ENCODE assay signal across 8 mouse cellular contexts in genomic region chr9:63058506-63059233, GRCm38 (mm10).
DNase-seq lines count a peak whose midpoint lies in the region; ATAC-seq lines count a peak whose summit lies in the region.

No protein-coding gene starts in this region.

- no peak overlapping the region for H3K9ac ChIP-seq in liver, embryonic 12.5 days
- H3K9ac ChIP-seq in intestine, embryonic 14.5 days (ENCODE audit: low read length) = peak overlapping the region; percentile 16; the same call in 1 of the 2 replicates

- ATAC-seq in liver, embryonic 12.5 days = no peak
- no peak for ATAC-seq in intestine, embryonic 14.5 days (replicated peaks; ENCODE audit: low FRiP score, low TSS enrichment, low read depth)

- no peaks in the 10 kb centered on the region for H3K4me1 ChIP-seq in liver, embryonic 12.5 days
- peaks cover 11% of the 10 kb centered on the region for H3K4me1 ChIP-seq in intestine, embryonic 14.5 days (replicated peaks; ENCODE audit: control insufficient read depth, insufficient read depth, low read length)

- no peak overlapping the region for H3K27ac ChIP-seq in liver, embryonic 12.5 days
- H3K27ac ChIP-seq in intestine, embryonic 14.5 days (ENCODE audit: low read depth) = peak overlapping the region; percentile 51; the same call in 1 of the 2 replicates

- WGBS in liver, embryonic 12.5 days (ENCODE audit: insufficient replicate concordance) = 53% methylated on average over 16 of the region's 16 CpGs
- 34% methylated on average over 16 of the region's 16 CpGs for WGBS in intestine, embryonic 14.5 days

- peak; percentile 19 to 42 for DNase-seq in cerebellum, postnatal 25 days
- no peak for DNase-seq in cerebellum, adult 9-10 months
- DNase-seq in liver = no peak
- DNase-seq in intestine, embryonic 14.5 days (ENCODE audit: low spot score) = peak; percentile 57
- peak; percentile 44 for DNase-seq in retina, embryonic 14.5 days (ENCODE audit: low spot score)
- DNase-seq in ovary, postnatal 14 days (ENCODE audit: low spot score) = no peak
- no peak for DNase-seq in c-Kit-positive CD71-positive TER-119-positive erythroid progenitor cells, embryonic 14.5 days (ENCODE audit: low spot score)

- H3K4me2 ChIP-seq in liver, embryonic 12.5 days = peak overlapping the region; percentile 27; the same call in 1 of the 2 replicates
- H3K4me2 ChIP-seq in intestine, embryonic 14.5 days (ENCODE audit: low read length) = peak overlapping the region; percentile 47

- H3K4me3 ChIP-seq in liver, embryonic 12.5 days = no peak overlapping the region
- no peak overlapping the region for H3K4me3 ChIP-seq in intestine, embryonic 14.5 days (ENCODE audit: low read depth, low read length)

- no peaks in the 10 kb centered on the region for H3K36me3 ChIP-seq in liver, embryonic 12.5 days
- H3K36me3 ChIP-seq in intestine, embryonic 14.5 days (ENCODE audit: control insufficient read depth, insufficient read depth, low read length) = no peaks in the 10 kb centered on the region

- 0 out of 2 replicates have a peak, but pooled peaks cover 4% of the 10 kb centered on the region for H3K27me3 ChIP-seq in liver, embryonic 12.5 days (replicated peaks)
- no peaks in the 10 kb centered on the region for H3K27me3 ChIP-seq in intestine, embryonic 14.5 days (replicated peaks; ENCODE audit: control insufficient read depth, insufficient read depth, low read length)

- no peaks in the 10 kb centered on the region for H3K9me3 ChIP-seq in liver, embryonic 12.5 days (replicated peaks)
- peaks cover 9% of the 10 kb centered on the region; the same call in 1 of the 2 replicates for H3K9me3 ChIP-seq in intestine, embryonic 14.5 days (ENCODE audit: control insufficient read depth, low read length)

Comparison
In these comparisons a context has a peak if more than half of its experiments do, and no peak if none do; other contexts are left out.
1. DNase-seq: peak in cerebellum, postnatal 25 days (2 of 2), intestine, embryonic 14.5 days (single experiment) and retina, embryonic 14.5 days (single experiment); none in cerebellum, adult 9-10 months (single experiment), liver (single experiment), ovary, postnatal 14 days (single experiment) and c-Kit-positive CD71-positive TER-119-positive erythroid progenitor cells, embryonic 14.5 days (single experiment).